Mouse (Mus musculus): ENCODE data around the gene Wbp1l.
A peak's percentile ranks its signal among the peaks of the same experiment; 100 is the strongest.
"Not testable (repeated sequence)": the region's sequence is repeated elsewhere in the genome, so short reads cannot be mapped to it uniquely, and the experiment has no call there.

Gene Wbp1l

DNA sequence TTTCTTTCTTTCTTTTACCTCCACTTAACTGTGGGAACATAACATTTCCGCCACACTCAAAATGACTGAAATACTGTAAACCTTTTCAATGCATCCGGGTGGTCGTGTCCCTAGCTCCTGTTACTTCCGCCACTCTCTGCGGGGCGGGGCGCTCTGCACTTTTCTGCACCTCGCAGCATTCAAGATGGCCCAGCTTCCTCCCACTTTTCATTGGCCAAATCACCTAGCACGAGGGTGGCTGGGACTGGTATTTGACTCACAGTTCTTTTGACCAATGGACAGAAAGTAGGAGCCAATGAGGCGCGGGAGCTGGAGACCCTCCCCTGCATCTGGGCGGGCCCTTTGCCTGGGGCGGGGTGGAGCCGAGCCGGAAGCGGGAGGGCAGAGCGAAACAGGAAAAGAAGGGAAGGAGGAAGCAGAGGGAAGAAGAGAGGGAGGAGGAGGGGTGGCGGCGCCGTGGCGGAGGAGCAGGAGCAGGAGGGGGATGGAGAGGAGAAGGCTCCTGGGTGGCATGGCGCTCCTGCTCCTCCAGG lies at the start of gene Wbp1l:
Gene Wbp1l, plus strand, starts transcription at position 365 of the 533 bp plus-strand sequence.
- peak; percentile 86 for DNase-seq (ENCODE audit: low spot score)

DNA sequence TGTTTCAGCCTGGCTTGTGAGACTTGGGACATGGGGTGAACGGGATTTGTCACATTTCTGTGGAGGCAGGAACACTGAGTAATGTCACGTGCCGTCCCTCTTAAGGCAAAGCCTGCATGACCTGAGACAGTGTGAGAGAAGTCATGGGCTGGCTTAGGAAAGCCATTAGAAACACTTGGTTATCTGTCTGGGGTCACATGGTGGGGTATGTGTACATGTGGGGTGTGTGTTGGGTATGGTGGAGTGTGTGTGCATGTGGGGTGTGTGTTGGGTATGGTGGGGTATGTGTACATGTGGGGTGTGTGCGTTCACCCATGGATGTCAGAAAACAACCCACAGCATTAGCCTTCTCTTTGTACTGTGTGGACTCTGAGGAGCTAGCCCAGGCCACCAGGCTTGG lies 48.5 kb upstream of the Wbp1l start:
- no peak for DNase-seq (ENCODE audit: low spot score)

DNA sequence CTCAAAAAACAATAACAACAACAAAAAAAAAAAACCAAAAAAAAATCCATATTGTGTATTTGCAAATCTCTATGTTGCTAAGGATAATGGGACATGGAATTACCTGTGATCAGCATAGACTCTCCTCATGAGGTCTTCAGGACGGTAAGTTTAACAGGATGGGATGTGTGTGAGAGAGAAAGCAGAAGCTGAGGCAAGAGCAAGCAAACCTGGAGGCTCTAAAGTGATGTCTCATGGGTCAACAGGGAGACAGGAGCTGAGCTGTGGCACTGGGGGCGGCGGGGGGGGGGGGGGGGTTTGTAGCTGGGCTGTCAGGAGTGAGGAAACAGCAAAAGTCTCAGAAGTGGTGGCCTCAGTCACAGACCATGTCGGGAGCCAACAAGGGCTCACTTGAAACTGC lies 46.4 kb upstream of the Wbp1l start:
- DNase-seq (ENCODE audit: low spot score), result no peak

DNA sequence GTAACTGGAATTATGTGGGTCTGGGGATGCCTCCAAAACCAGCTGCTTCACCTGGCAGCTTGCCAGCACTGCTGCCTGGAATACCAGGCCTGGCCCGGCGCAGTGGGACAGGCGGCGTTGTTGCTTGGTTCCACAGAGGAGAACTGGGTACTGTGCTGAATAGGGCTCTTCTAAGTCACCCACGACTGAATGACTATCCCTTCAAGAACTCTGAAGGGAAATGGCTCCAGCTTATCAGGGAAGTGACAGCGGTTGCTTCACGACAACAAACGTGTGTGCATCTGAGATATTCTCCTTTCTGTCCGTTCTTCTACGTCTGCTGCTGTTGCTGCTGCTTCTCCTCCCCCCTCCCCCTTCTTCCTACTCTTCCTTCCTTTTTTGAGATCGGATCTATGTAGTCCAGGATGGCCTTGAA lies 45.3 kb upstream of the Wbp1l start:
- no peak for DNase-seq (ENCODE audit: low spot score)

DNA sequence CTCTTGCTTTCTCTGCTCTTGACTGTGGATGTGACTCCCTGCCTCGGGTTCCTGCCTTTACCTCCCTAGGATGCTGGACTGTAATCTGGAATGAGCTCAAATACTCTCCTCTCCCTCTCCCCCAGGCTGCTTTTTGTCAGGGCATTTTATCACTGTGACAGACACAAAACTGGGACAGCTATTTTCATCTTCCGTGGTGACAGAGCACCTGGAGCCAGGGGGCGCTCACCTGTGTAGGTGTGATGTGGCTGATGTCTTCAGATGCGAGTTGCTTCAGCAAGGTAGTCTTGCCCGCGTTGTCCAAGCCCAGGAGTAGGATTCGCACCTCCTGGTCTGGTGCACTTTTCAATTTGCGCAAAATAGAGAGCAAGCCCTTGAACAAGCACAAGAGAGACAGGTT lies 40.9 kb upstream of the Wbp1l start:
- no peak for DNase-seq (ENCODE audit: low spot score)

DNA sequence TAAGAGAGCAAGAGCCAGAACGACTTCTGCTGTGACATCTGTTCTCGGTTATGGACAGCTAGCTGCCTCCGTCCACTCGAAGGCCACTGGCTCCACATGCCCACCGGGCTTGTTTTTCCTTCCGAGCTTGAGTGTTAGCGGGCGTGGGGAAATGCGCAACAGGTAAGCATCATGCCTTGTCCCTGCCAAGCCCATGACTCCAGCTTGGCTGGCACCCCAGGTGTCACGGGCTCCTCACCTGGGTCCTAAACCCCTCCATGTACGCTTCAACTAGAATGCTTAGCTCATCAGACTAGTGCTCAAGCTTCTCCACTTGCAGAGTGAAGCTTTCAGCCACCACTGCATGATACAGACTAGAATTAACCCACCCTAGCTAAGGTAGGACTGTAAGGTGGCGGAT lies 40.3 kb upstream of the Wbp1l start:
- DNase-seq (ENCODE audit: low spot score), result no peak

DNA sequence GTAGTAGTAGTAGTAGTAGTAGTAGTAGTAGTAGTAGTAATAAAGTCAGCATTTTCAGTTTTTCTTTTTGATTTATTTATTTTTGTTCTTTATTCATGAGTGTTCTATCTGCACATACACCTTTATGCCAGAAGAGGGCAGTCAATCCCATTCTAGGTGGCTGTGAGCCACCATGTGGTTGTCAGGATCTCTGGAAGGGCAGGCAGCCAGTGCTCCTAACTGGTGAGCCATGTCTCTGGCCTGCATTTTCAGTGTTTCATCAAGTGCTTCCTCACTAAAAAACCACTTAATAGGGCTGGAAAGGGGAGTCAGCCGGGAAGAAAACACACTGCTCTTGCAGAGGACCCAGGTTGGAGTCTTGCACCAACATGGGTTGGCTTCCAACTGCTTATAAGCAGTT lies 36.8 kb upstream of the Wbp1l start:
- DNase-seq (ENCODE audit: low spot score), result no peak

DNA sequence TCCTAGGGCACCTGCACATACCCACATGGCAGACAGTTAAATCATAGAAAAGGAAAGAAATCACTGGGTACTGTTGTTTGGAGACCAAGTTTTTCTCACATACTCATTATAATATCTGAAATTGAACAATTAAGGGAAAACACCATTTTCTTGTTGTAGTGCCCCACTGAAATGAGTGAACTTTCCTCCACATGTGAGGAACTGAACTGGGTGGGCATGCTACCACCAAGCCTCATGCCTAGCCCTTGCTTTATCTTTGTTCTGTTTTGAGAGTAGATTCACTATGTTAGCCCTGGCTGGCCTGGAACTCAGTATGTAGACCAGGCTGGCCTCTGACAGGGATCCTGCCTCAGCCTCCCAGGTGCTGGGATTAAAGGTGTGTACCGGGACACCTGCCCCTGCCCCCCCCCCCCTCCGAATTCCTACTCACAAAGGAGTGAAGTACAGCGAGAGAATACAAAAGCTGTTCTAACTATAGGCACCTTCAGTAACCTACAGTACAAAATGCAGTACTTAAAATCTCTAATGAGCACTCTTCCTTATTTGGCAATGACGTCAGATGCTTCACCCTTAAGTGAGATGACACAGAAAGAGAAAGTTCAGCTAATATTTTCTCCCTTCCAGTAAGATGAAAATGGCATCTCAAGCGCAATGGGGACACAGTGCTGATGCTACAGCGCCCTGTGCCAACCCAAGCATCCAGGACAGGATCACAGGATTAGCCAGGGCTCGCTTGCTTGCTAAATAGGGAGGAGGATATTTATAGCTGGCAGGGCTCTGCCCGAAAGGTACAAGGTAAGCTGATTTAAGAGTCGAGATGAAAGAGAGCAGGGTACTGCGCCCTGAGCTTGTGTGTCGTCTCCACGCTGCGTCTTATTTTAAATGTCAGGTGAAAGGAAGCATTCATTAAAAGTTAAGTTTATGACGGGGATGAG lies 36.0 kb upstream of the Wbp1l start:
- no peak for DNase-seq (ENCODE audit: low spot score)

DNA sequence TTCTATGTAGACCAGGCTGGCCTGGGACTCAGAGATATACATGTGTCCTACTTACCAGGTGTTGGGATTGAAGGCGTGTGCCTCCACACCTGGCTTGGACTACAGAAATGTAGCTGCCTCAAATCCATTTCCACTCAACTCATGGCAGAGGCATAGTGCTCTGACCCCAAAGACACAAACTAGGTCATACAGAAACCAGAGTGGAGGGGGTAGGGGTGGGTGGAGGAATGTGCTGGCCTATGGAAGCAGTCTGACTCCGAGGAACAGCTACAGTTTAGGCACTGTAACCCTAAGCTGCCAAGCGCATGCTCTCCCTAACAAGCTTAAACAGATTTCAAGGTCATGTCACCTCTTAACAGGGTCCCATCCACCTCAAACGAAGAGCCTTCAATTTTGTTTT lies 35.3 kb upstream of the Wbp1l start:
- DNase-seq (ENCODE audit: low spot score), result no peak

DNA sequence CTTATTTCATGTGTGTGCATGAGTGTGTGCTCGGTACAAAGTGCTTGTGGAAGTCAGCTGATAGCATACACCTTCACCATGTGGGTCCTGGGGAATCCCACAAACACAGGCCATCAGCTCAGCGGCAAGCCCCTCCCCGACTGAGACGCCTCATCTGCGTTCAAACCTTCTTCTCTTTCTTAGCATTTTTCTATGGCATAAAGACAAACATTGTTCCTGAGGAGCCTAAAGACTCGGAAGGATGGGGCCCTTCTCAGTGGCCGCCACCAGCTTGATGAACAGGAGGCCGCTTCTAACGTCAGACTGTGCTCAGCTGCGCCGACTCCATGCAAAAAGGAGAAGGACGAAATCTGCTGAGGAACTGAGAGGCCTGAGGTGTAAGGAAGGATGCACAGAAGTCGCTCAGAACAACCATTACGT lies 34.8 kb upstream of the Wbp1l start:
- no peak for DNase-seq (ENCODE audit: low spot score)

DNA sequence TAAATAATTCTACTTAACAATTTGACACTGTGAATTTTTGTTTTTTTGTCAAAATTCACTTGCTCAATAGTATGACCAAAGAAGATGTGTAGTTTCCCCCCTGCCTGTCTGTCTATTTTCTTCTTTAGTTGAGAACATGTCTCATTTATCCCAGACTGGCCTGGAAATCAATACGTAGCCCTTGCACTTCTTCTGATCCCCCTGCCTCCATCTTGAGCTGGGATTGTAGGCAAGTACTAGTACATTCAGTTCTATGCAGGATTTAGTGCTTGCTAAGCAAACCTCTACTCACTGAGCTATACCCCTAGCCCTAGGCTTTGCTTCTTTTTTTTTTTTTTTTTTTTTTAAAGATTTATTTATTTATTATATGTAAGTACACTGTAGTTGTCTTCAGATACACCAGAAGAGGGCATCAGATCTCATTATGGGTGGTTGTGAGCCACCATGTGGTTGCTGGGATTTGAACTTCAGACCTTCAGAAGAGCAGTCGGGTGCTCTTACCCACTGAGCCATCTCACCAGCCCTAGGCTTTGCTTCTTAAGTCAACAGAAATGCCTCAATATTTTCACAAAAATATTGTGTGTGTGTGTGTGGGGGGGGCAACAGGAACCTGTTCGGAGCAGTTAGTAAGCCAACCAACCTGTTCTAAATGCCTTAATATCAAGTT lies 27.5 kb upstream of the Wbp1l start:
- not testable (repeated sequence) for DNase-seq (ENCODE audit: low spot score)

DNA sequence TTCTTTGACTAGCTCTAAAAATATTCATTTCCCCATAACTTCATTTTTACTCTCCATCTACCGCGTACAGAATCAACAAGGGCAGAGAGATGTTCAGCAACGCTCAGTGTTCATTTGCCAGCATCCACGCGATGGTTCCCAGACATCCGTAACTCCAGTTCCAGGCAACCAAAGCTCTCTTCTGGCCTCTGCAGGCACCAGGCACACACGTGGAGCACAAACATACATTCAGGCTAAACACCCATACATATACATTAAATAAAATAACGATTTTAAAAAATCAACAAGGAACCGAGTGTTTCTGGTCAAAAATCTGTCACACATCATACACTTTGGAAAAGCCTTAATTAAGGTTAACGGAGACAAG lies 27.0 kb upstream of the Wbp1l start:
- no peak for DNase-seq (ENCODE audit: low spot score)

DNA sequence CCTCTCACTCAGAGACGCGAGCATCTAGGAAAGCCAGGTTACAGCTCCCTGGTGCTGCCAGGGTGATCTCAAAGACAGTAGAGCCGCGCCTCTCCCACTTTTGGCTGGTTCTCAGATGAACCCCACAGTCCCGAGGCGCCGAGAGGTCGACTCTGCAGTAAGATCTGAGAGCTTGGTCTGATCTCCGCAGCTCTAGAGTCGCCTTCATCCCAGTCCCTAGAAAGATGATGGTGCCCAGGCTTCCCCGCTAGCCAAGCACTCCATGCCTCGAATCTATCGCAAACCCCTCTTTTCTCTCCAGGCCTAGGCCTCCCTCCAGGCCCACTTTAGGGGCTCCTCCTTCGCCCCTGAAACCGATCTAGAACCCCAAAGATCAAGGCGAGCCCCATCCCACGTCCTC lies 26.3 kb upstream of the Wbp1l start:
- DNase-seq (ENCODE audit: low spot score), result no peak

DNA sequence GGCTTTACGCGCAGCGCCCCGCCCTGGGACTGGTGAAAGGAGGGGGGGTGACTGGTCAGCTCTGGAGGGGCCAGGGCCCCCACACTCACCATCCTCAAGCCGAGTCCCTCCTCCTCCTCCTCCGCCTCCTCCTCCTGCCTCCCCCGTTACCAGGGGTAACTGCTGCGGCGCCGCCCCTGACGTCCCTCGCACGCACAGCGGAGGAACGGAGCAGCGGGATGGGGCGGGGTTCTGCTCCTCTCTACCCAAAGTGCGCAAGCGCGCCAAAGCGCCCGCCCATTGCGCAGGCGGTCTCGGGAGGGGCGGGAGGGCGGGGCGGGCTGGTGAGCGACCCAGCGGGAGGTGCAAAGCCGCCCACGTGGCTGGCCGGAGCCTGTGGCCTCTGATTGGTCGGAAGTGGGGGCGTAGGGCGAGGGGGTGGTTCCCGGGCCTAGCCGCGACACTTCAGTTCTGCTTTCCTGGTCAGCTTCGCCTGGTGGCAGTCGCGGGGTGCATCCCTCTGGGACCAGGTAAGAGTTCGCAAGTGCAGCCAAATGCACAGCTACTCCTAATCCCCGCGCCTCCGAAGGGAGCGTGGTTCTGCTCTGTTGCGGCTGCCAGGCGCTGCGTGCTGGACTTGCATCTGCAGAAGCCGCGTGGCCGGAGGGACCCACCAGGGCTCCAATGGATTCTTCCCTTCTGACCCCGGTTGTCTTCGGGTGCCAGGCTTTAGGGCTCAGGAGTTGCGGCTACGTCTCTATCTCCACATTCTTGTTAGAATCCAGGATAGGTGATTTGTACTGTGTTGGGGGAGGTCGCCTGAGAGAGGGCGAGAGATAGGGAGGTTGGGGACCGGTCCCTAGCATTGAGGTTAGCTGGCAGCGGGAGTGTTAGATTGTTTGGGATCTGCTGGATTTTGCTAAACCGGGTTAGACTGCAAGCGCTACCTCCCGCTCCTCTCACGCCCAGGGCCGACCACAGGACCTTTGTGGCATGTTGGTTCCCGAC lies 25.6 kb upstream of the Wbp1l start, which contains the start of the genes Arl3 and Sfxn2:
Gene Arl3, minus strand, starts transcription at position 248 of the 987 bp plus-strand sequence.
Gene Sfxn2, plus strand, starts transcription at position 415 of the 987 bp plus-strand sequence.
- peak; percentile 81 for DNase-seq (ENCODE audit: low spot score)

DNA sequence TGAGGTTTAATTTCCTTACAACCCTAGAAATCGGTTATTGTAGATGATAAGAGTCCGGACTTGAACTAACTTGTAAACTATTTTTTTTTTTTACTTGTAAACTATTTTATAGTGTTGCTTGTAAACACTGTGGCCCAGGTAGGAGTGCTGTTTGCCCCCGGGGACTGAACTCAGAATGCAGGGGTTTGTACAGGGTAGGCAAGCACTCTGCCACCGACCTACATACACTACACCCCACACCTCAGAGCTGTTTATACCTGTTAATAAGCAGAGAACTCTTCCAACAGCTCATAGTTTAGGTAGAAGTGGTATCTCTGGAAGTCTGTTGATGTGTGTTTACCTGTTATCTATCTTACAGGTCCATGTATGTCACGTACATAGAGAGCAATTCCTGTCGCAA lies 24.9 kb upstream of the Wbp1l start:
- no peak for DNase-seq (ENCODE audit: low spot score)

DNA sequence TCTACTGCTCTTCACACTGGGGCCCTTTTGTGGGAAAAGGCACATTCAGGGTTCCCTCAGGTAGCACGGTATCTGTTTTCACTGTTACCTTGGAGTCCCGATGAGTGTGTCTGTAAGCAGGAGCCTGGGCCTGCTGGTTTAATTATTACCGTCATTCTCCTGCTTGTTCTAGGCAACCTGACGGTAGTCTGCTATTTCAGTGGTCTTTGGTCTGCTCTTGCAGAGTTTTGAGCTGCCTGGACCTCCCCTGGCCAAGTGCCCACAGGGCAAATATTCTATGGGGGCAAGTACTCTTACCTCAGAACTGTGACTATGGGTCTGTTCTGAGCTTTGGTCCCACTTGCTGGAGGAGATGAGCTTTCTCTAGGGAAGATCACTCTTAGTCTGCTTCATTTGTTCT lies 23.7 kb upstream of the Wbp1l start:
- no peak for DNase-seq (ENCODE audit: low spot score)

DNA sequence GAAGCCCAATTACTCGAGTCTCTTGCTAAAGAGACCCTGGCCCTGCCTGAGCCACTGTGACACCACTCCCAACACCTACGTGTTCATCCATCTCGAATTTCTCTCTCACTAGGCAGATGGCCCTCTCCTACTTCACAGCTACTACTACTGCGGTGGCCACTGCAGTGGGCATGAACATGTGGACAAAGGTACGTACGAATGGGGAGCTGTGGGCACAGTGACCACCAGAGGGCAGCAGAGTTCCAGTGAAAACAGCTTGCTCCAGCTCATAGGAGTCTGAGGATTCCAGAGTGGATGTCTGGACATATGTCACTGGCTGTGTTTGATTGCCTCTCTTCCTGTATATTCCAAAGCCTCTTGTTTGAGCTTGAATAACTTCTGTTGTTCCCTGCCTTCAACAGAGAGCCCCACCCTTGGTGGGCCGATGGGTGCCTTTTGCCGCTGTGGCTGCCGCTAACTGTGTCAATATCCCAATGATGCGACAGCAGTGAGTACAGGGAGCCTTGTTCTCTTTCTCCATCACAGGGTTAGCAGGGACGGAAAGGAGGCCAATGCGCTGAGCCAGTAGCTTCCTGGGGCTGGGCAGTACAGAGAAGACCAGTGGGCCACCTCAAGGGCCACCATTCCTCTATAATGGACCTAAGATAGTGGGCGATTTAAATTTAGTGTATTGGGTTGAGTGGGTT lies 10.9 kb upstream of the Wbp1l start:
- DNase-seq (ENCODE audit: low spot score), result peak; percentile 59

DNA sequence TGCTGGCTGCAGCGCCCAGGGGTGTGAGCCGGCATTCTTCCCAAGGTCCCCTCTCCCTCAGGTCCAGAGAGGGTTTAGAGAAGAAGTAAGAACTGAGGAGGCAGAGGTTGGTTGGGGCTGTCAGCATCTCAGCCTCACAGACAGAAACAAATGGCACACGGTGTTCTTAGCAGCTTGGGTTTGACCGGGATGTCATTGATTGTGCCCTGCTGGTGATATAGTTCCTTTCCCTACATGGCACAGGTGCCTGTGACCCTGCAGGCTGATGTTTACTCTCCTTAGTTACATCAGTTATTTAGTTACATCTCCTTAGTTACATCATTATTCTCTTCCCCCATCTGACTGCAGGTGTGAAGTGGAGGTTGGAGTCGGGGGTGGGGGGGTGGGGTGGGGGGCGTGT lies 7.3 kb upstream of the Wbp1l start:
- no peak for DNase-seq (ENCODE audit: low spot score)

DNA sequence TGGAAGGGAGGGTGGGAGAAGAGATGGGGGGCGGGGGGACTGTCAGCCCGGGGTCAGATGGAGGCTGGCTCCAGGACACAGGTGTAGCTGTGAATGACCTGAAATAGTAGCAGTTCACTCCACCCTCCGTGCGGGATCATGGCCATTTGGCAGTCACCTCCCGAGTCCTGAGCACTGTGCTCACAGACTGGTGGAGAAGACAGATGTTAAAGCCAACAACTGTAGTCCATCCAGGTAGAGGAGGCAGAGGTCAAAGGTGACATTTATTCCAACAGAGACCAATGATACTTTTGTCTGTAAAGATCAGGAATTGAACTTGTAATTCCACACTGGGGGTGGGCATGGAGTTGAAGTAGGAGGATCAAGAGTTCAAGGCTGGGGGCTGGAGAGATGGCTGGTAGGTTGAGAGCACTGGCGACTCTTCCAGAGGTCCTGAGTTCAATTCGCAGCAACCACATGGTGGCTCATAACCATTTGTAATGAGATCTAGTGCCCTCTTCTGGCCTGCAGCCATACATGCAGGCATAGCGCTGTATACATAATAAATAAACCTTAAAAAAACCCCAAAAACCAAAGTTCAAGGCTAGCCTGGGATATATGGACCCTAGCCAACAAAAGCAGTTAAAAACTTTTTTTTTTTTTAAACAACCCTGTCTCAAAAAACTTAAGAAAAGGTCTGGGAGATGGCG lies 6.0 kb upstream of the Wbp1l start:
- DNase-seq (ENCODE audit: low spot score), result no peak

DNA sequence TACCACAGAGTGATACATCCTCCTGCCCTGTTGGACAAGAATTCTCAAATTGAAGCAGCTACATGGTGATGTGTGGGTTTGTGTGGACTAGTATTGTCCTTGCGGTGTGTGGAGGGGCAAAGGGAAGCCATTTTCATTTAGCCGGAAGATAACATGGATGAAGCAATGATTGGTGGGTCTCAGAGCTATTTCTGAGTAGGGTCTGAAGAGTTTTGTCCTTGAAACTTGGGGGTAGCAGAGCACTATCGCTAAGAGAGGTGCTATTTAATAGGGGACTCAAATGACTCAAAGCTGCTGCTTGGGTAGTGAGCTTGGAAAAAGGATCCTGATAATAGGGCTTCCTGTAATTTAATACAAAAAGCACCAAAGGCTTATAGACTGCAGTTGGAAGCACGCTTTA lies 697 bp upstream of the Wbp1l start:
- DNase-seq (ENCODE audit: low spot score), result no peak
